Mouse (Mus musculus): Measurements from ENCODE around the gene Ccnt1.

DNA sequence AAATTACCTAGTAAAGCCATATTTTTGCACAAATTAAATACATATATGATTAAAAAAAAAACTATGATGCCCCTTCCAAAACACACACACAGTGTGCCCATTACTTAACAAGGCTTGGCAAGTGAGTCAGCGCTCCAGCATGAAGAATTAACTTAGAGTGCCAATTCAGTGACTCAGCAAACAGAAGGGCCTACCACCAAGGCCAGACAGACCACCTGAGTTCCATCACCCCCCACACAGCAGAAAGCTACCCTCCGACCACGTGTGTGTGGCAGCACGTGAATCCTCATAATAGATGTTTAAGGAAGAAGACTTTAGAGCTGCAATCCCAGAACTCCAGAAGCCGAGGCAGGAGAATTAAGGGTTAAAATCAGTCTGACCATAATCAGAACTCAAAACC is 38.4 kb downstream of the Ccnt1 start:
- TF ChIP-seq POLR2A (IDR thresholded peaks at IDR 0.05; ENCODE audit: control insufficient read depth in 1 of 2, insufficient read depth in 1 of 2, low read depth in 1 of 2, low read length in 2 of 2, poor library complexity in 1 of 2) (no peak), CTCF (IDR thresholded peaks at IDR 0.05 in 2 of 3, conservative IDR thresholded peaks at IDR 0.05 in 1 of 3; ENCODE audit: control insufficient read depth in 1 of 3, insufficient read depth in 1 of 3, low read depth in 2 of 3, low read length in 3 of 3, poor library complexity in 1 of 3, severe bottlenecking in 1 of 3) (no peak), ETS1 (IDR thresholded peaks at IDR 0.05; ENCODE audit: low read depth, low read length) (0 out of 2 replicates have a peak, but pooled peaks have one; percentile 47), SMC3 (IDR thresholded peaks at IDR 0.05; ENCODE audit: low read depth, low read length) (no peak), ZC3H11A (IDR thresholded peaks at IDR 0.05; ENCODE audit: low read depth, low read length) (no peak), TAL1 (IDR thresholded peaks at IDR 0.05; ENCODE audit: low read length) (no peak), E2F4 (IDR thresholded peaks at IDR 0.05; ENCODE audit: borderline replicate concordance, low read depth, low read length) (0 out of 2 replicates have a peak, but pooled peaks have one; percentile 19), MEF2A (IDR thresholded peaks at IDR 0.05; ENCODE audit: extremely low read depth, insufficient replicate concordance, low read depth, low read length, poor library complexity, severe bottlenecking) (no peak), USF1 (IDR thresholded peaks at IDR 0.05; ENCODE audit: low read depth, low read length) (peak; percentile 70)
